Mouse (Mus musculus) liver, embryonic 14.5 days (tissue): ENCODE measurements around the gene Letm1. TPM values are rescaled to one million over a fixed set of nuclear protein-coding genes. Genes with fewer than 3 reads are reported as not detected.
A peak's percentile ranks its signal among the peaks of the same experiment; 100 is the strongest.

Source experiments
- ATAC-seq: fragments of 200-750 bp; cut with Nextera tagmentation; 2 replicates; pipeline ENCODE4 v1.8.0; 2017; ENCODE audit warnings: moderate number of reproducible peaks, mild to moderate bottlenecking, moderate library complexity; ENCODE audit not compliant: insufficient read depth
- DNase-seq, 3 experiments: peaks; one replicate each; pipeline ENCODE4 v3.0.0-alpha.2; 2012 to 2013; ENCODE audit warnings: low read depth in 3 of 3, low spot score in 3 of 3
- H3K27ac ChIP-seq: fragments of 300-500 bp; sonication (generic); 2 replicates; pipeline ENCODE4 v1.5.1; 2014; ENCODE audit warnings: moderate library complexity, mild to moderate bottlenecking, control low read depth, inconsistent platforms
- H3K27me3 ChIP-seq: fragments of 300-500 bp; sonication (generic); 2 replicates; pipeline ENCODE4 v1.6.1; 2014; ENCODE audit warnings: mild to moderate bottlenecking, low read length, moderate library complexity; ENCODE audit not compliant: control insufficient read depth, insufficient read depth
- H3K36me3 ChIP-seq: fragments of 300-500 bp; sonication (generic); replicated peaks from 2 replicates; pipeline ENCODE4 v1.6.1; 2014; ENCODE audit warnings: low read depth; ENCODE audit not compliant: control insufficient read depth, insufficient read depth
- H3K4me1 ChIP-seq, 2 experiments: fragments of 200-500 bp in 1 of 2; fragments of 300-500 bp in 1 of 2; sonication (generic) in 1 of 2; replicated peaks; 2 replicates each; pipeline ENCODE4 v1.6.1; 2012 to 2014; ENCODE audit warnings: antibody characterized with exemption in 1 of 2, inconsistent platforms in 1 of 2, low read length in 1 of 2; ENCODE audit not compliant: control insufficient read depth in 2 of 2, insufficient read depth in 2 of 2
- H3K4me2 ChIP-seq: fragments of 300-500 bp; sonication (generic); 2 replicates; pipeline ENCODE4 v1.6.1; 2014; ENCODE audit warnings: low read depth, mild to moderate bottlenecking, control low read depth, moderate library complexity
- H3K4me3 ChIP-seq, 2 experiments: fragments of 200-500 bp in 1 of 2; fragments of 300-500 bp in 1 of 2; sonication (generic) in 1 of 2; 2 replicates each; pipeline ENCODE4 v1.5.1; 2012 to 2014; ENCODE audit warnings: low read depth in 2 of 2, low read length in 2 of 2, mild to moderate bottlenecking in 2 of 2, control low read depth in 1 of 2, inconsistent platforms in 1 of 2, moderate library complexity in 1 of 2; ENCODE audit not compliant: insufficient read depth in 1 of 2
- H3K9ac ChIP-seq: fragments of 300-500 bp; sonication (generic); replicated peaks from 2 replicates; pipeline ENCODE4 v1.6.1; 2014; ENCODE audit warnings: mild to moderate bottlenecking, control low read depth, moderate library complexity
- H3K9me3 ChIP-seq: fragments of 300-500 bp; sonication (generic); 2 replicates; pipeline ENCODE4 v1.6.1; 2016; ENCODE audit warnings: low read length, mixed read lengths; ENCODE audit not compliant: control insufficient read depth
- CTCF ChIP-seq: IDR thresholded peaks from 2 replicates; pipeline ENCODE4 v1.5.1; 2016; ENCODE audit warnings: antibody characterized with exemption, low read depth, control low read depth
- EP300 ChIP-seq: IDR thresholded peaks from 2 replicates; pipeline ENCODE4 v1.6.1; 2016; ENCODE audit warnings: antibody characterized with exemption, low read depth
- WGBS: fragments of 180-500 bp; shearing (Covaris S2); extraction: QIAGEN DNeasy Blood & Tissue Kit; methylation state at CpG from one replicate; pipeline ENCODE4 v1.1.7; 2014; ENCODE audit not compliant: insufficient replicate concordance; 5-methylcytosine and 5-hydroxymethylcytosine counted together
- polyA plus RNA-seq, 2 experiments: library from polyadenylated mRNA; depleted of rRNA in 1 of 2; stranded (reverse) in 1 of 2; unstranded in 1 of 2; fragments of >200 nt; fragmentation: Nextera tagmentation in 1 of 2; extraction: Ambion mirVana in 1 of 2; gene quantifications; 2 replicates each; pipeline versions ENCODE4 v1.2.1 to v1.2.3; 2012 to 2014

Letm1 gene
- polyA plus RNA-seq, 2 experiments = 7.9 to 13.4 TPM

GRCm38 (mm10) chr5:33740548-33740947 lies 42.1 kb downstream of the Letm1 start:
- no peak overlapping the region for H3K4me3 ChIP-seq
- H3K4me1 ChIP-seq = no peaks in the 10 kb centered on the region
- 62% methylated on average over 4 of the region's 4 CpGs for WGBS
- H3K36me3 ChIP-seq = peaks cover 3% of the 10 kb centered on the region
- H3K27me3 ChIP-seq = no peaks in the 10 kb centered on the region
- TF ChIP-seq EP300 = no peak
- TF ChIP-seq CTCF = no peak
- H3K27ac ChIP-seq = no peak overlapping the region
- H3K4me2 ChIP-seq = no peak overlapping the region
- ATAC-seq (peak; percentile 74), DNase-seq (peak in 1 of 3 experiments; percentile 22)
- H3K9me3 ChIP-seq = no peaks in the 10 kb centered on the region
- no peak overlapping the region for H3K9ac ChIP-seq

GRCm38 (mm10) chr5:33738341-33738740 lies 44.3 kb downstream of the Letm1 start:
- DNase-seq (no peak), ATAC-seq (no peak)
- H3K27me3 ChIP-seq = no peaks in the 10 kb centered on the region
- H3K9ac ChIP-seq = no peak overlapping the region
- no peak overlapping the region for H3K27ac ChIP-seq
- H3K4me3 ChIP-seq = no peak overlapping the region
- TF ChIP-seq EP300 = no peak
- TF ChIP-seq CTCF = no peak
- H3K9me3 ChIP-seq = no peaks in the 10 kb centered on the region
- no peaks in the 10 kb centered on the region for H3K4me1 ChIP-seq
- H3K4me2 ChIP-seq = no peak overlapping the region
- no peaks in the 10 kb centered on the region for H3K36me3 ChIP-seq

DNA sequence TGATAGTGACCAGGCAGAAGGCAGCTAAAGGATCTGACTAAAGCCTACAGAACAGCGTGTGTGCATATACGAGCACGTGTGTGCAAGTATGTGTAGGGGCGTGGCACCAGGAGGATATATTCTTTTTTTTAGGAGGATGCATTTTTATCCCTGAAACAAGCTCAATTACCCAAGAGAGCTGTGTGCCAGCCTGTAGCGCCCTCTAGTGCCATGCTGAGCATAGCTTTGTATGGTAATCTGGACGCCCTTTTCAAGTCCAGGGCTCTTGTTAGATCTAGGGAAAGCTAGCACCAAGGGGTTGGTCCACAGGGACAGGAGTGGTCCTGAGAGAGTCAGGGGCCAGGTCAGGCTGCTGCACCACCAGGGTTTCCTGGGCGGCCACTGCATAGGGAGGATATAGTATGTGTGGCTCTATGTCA lies 44.7 kb downstream of the Letm1 start:
- TF ChIP-seq CTCF (peak; percentile 83), EP300 (no peak)
- DNase-seq (peak; percentile 18 to 39 (median 33)), ATAC-seq (no peak)
- no peaks in the 10 kb centered on the region for H3K4me1 ChIP-seq
- no peak overlapping the region for H3K4me3 ChIP-seq
- H3K27ac ChIP-seq = no peak overlapping the region
- no peaks in the 10 kb centered on the region for H3K27me3 ChIP-seq
- no peak overlapping the region for H3K4me2 ChIP-seq
- H3K36me3 ChIP-seq = no peaks in the 10 kb centered on the region
- 28% methylated on average over 7 of the region's 7 CpGs for WGBS
- H3K9ac ChIP-seq = no peak overlapping the region
- H3K9me3 ChIP-seq = no peaks in the 10 kb centered on the region

DNA sequence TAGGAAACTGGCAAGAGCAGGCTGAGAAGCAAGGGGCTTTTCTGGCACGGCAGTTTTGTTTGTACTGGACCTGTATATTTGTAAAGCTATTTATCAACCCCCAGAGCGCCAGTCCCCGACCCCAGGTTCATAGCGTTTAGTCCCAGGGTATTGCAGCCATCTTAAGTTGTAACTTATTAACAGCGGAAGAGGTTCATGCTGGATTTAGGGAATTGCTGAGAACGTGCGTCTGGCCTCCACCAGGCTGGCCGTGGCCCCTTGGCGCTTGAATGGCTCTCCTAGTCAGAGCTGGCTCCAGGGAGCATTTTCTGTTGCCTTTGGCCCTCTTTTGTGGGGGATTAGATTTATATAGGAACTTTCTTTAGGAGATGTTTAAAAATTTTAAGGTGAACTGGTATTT lies 46.4 kb downstream of the Letm1 start:
- Histone ChIP-seq H3K4me3 (no peak overlapping the region), H3K9me3 (no peaks in the 10 kb centered on the region), H3K36me3 (no peaks in the 10 kb centered on the region), H3K9ac (no peak overlapping the region), H3K4me1 (no peaks in the 10 kb centered on the region), H3K4me2 (no peak overlapping the region), H3K27me3 (no peaks in the 10 kb centered on the region), H3K27ac (no peak overlapping the region)
- 72% methylated on average over 9 of the region's 9 CpGs for WGBS
- DNase-seq (no peak), ATAC-seq (no peak)
- TF ChIP-seq EP300 = no peak
- no peak for TF ChIP-seq CTCF

DNA sequence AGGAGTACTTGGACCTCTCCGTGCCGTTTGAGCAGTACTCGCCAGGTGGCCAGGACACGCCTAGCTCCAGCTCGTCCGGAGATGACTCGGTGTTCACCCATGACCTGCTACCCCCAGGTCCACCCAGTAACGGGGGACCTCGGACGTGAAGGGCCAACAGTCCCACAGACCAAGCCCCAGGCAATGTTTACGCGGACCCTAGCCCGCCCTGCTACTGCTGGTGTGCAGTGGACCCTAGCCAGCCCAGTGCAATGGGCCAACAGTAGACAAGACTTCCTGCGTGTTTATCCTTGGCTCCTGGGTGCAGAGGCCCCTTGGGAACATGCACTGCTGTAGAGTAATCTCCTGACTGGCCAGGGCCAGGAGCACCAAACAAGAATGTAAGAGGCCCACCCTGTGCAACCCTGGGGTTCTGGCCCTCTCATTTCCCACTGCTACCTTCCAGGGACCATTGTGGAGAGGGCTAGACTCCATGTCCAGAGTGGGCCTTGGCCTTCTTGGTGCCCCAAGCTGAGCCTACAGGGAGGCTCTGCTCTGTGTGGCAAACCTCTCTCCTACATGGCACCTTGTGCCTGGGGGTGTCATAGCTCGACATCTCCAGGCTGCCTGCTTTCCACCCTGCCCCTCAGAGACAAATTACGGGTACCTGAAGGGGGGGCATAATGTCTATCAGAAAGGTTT lies 47.1 kb downstream of the Letm1 start:
- no peak overlapping the region for H3K9ac ChIP-seq
- WGBS = 85% methylated on average over 16 of the region's 16 CpGs
- H3K9me3 ChIP-seq = no peaks in the 10 kb centered on the region
- no peaks in the 10 kb centered on the region for H3K36me3 ChIP-seq
- no peak for DNase-seq
- H3K4me2 ChIP-seq = no peak overlapping the region
- H3K4me1 ChIP-seq = no peaks in the 10 kb centered on the region
- no peak for ATAC-seq
- no peak overlapping the region for H3K27ac ChIP-seq
- no peaks in the 10 kb centered on the region for H3K27me3 ChIP-seq
- no peak overlapping the region for H3K4me3 ChIP-seq
- no peak for TF ChIP-seq CTCF
- TF ChIP-seq EP300 = no peak
